Mouse (Mus musculus): ENCODE results near the gene Galnt9. TPM values are rescaled to one million over a fixed set of nuclear protein-coding genes. Genes with fewer than 3 reads are reported as not detected.

The Galnt9 gene
- polyA plus RNA-seq, 1 experiment, result not detected

GRCm38 (mm10) chr5:110544691-110545069 lies 525 bp downstream of the Galnt9 start:
- 5% methylated on average over 24 of the region's 24 CpGs for WGBS
- Histone ChIP-seq H3K4me3 (replicated peaks; ENCODE audit: control insufficient read depth, low read depth, low read length) (no peak overlapping the region), H3K27ac (ENCODE audit: control insufficient read depth, insufficient read depth, low read depth, low read length, poor library complexity) (no peak overlapping the region), H3K4me1 (ENCODE audit: control insufficient read depth, insufficient read depth, low read length) (no peaks in the 10 kb centered on the region)
- TF ChIP-seq POLR2A (IDR thresholded peaks at IDR 0.05; ENCODE audit: borderline replicate concordance, control insufficient read depth, low read depth, low read length), result no peak
- no peak for TF ChIP-seq CTCF (IDR thresholded peaks at IDR 0.05; ENCODE audit: control insufficient read depth, insufficient read depth, low read length)

GRCm38 (mm10) chr5:110545311-110545710 lies 1.2 kb downstream of the Galnt9 start:
- H3K4me1 ChIP-seq (ENCODE audit: control insufficient read depth, insufficient read depth, low read length), result no peaks in the 10 kb centered on the region
- no peak overlapping the region for H3K4me3 ChIP-seq (replicated peaks; ENCODE audit: control insufficient read depth, low read depth, low read length)
- TF ChIP-seq POLR2A (IDR thresholded peaks at IDR 0.05; ENCODE audit: borderline replicate concordance, control insufficient read depth, low read depth, low read length), result no peak
- TF ChIP-seq CTCF (IDR thresholded peaks at IDR 0.05; ENCODE audit: control insufficient read depth, insufficient read depth, low read length), result no peak
- WGBS, result 68% methylated on average over 7 of the region's 7 CpGs
- no peak overlapping the region for H3K27ac ChIP-seq (ENCODE audit: control insufficient read depth, insufficient read depth, low read depth, low read length, poor library complexity)

GRCm38 (mm10) chr5:110546136-110546535 lies 2.0 kb downstream of the Galnt9 start:
- 74% methylated on average over 11 of the region's 11 CpGs for WGBS
- TF ChIP-seq POLR2A (IDR thresholded peaks at IDR 0.05; ENCODE audit: borderline replicate concordance, control insufficient read depth, low read depth, low read length) (no peak), CTCF (IDR thresholded peaks at IDR 0.05; ENCODE audit: control insufficient read depth, insufficient read depth, low read length) (no peak)
- Histone ChIP-seq H3K4me1 (ENCODE audit: control insufficient read depth, insufficient read depth, low read length) (no peaks in the 10 kb centered on the region), H3K4me3 (replicated peaks; ENCODE audit: control insufficient read depth, low read depth, low read length) (no peak overlapping the region), H3K27ac (ENCODE audit: control insufficient read depth, insufficient read depth, low read depth, low read length, poor library complexity) (no peak overlapping the region)

- no peak overlapping the region for H3K27ac ChIP-seq (ENCODE audit: control insufficient read depth, insufficient read depth, low read depth, low read length, poor library complexity)
- H3K4me3 ChIP-seq (replicated peaks; ENCODE audit: control insufficient read depth, low read depth, low read length), result no peak overlapping the region
- H3K4me1 ChIP-seq (ENCODE audit: control insufficient read depth, insufficient read depth, low read length), result no peaks in the 10 kb centered on the region
- WGBS, result 50% methylated on average over 5 of the region's 5 CpGs
- no peak for TF ChIP-seq CTCF (IDR thresholded peaks at IDR 0.05; ENCODE audit: control insufficient read depth, insufficient read depth, low read length)
- TF ChIP-seq POLR2A (IDR thresholded peaks at IDR 0.05; ENCODE audit: borderline replicate concordance, control insufficient read depth, low read depth, low read length), result no peak
Measured at GRCm38 (mm10) chr5:110546726-110547406, 2.7 kb downstream of the Galnt9 start.

- Histone ChIP-seq H3K4me3 (replicated peaks; ENCODE audit: control insufficient read depth, low read depth, low read length) (no peak overlapping the region), H3K4me1 (ENCODE audit: control insufficient read depth, insufficient read depth, low read length) (no peaks in the 10 kb centered on the region), H3K27ac (ENCODE audit: control insufficient read depth, insufficient read depth, low read depth, low read length, poor library complexity) (no peak overlapping the region)
- 51% methylated on average over 7 of the region's 7 CpGs for WGBS
- no peak for TF ChIP-seq POLR2A (IDR thresholded peaks at IDR 0.05; ENCODE audit: borderline replicate concordance, control insufficient read depth, low read depth, low read length)
- no peak for TF ChIP-seq CTCF (IDR thresholded peaks at IDR 0.05; ENCODE audit: control insufficient read depth, insufficient read depth, low read length)
Measured at GRCm38 (mm10) chr5:110548446-110548845, 4.3 kb downstream of the Galnt9 start.

- Histone ChIP-seq H3K4me1 (ENCODE audit: control insufficient read depth, insufficient read depth, low read length) (no peaks in the 10 kb centered on the region), H3K27ac (ENCODE audit: control insufficient read depth, insufficient read depth, low read depth, low read length, poor library complexity) (no peak overlapping the region), H3K4me3 (replicated peaks; ENCODE audit: control insufficient read depth, low read depth, low read length) (no peak overlapping the region)
- 48% methylated on average over 2 of the region's 2 CpGs for WGBS
- TF ChIP-seq POLR2A (IDR thresholded peaks at IDR 0.05; ENCODE audit: borderline replicate concordance, control insufficient read depth, low read depth, low read length), result no peak
- TF ChIP-seq CTCF (IDR thresholded peaks at IDR 0.05; ENCODE audit: control insufficient read depth, insufficient read depth, low read length), result no peak
Measured at GRCm38 (mm10) chr5:110550189-110550588, 6.0 kb downstream of the Galnt9 start.

GRCm38 (mm10) chr5:110550841-110551240 lies 6.7 kb downstream of the Galnt9 start:
- Histone ChIP-seq H3K27ac (ENCODE audit: control insufficient read depth, insufficient read depth, low read depth, low read length, poor library complexity) (no peak overlapping the region), H3K4me1 (ENCODE audit: control insufficient read depth, insufficient read depth, low read length) (no peaks in the 10 kb centered on the region), H3K4me3 (replicated peaks; ENCODE audit: control insufficient read depth, low read depth, low read length) (no peak overlapping the region)
- 23% methylated on average over 4 of the region's 4 CpGs for WGBS
- TF ChIP-seq POLR2A (IDR thresholded peaks at IDR 0.05; ENCODE audit: borderline replicate concordance, control insufficient read depth, low read depth, low read length), result no peak
- TF ChIP-seq CTCF (IDR thresholded peaks at IDR 0.05; ENCODE audit: control insufficient read depth, insufficient read depth, low read length), result no peak

GRCm38 (mm10) chr5:110552005-110552404 lies 7.8 kb downstream of the Galnt9 start:
- no peak overlapping the region for H3K27ac ChIP-seq (ENCODE audit: control insufficient read depth, insufficient read depth, low read depth, low read length, poor library complexity)
- no peak for TF ChIP-seq CTCF (IDR thresholded peaks at IDR 0.05; ENCODE audit: control insufficient read depth, insufficient read depth, low read length)
- TF ChIP-seq POLR2A (IDR thresholded peaks at IDR 0.05; ENCODE audit: borderline replicate concordance, control insufficient read depth, low read depth, low read length), result no peak
- WGBS, result 70% methylated on average over 3 of the region's 3 CpGs
- H3K4me1 ChIP-seq (ENCODE audit: control insufficient read depth, insufficient read depth, low read length), result no peaks in the 10 kb centered on the region
- H3K4me3 ChIP-seq (replicated peaks; ENCODE audit: control insufficient read depth, low read depth, low read length), result no peak overlapping the region

GRCm38 (mm10) chr5:110553315-110553714 lies 9.2 kb downstream of the Galnt9 start:
- no peak overlapping the region for H3K4me3 ChIP-seq (replicated peaks; ENCODE audit: control insufficient read depth, low read depth, low read length)
- 65% methylated on average over 4 of the region's 4 CpGs for WGBS
- H3K4me1 ChIP-seq (ENCODE audit: control insufficient read depth, insufficient read depth, low read length), result no peaks in the 10 kb centered on the region
- TF ChIP-seq CTCF (IDR thresholded peaks at IDR 0.05; ENCODE audit: control insufficient read depth, insufficient read depth, low read length) (no peak), POLR2A (IDR thresholded peaks at IDR 0.05; ENCODE audit: borderline replicate concordance, control insufficient read depth, low read depth, low read length) (no peak)
- H3K27ac ChIP-seq (ENCODE audit: control insufficient read depth, insufficient read depth, low read depth, low read length, poor library complexity), result no peak overlapping the region

All from bone marrow, adult 2 months (tissue).